Comparison of ENCODE assay signal across 27 mouse cellular contexts in the genomic region with DNA sequence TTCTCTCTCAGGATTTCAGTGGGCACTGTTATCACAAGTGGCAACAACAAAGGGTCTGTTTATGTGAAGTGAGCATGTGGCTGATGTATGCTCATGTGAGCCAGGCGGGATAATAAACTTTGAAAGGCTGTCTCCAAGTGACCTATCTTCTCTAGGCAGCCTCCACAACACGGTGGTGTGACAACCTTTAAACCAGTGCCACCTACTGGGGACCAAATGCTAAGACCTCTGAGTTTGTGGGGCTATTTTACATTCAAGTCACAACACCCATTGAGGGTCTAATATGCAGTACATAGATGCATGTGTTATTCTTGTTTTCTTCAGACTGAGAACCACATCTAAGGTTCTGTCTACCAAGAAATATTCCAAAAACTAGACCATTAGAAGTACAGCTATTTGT. TPM values are rescaled to one million over a fixed set of nuclear protein-coding genes. Genes with fewer than 3 reads are reported as not detected.
DNase-seq lines count a peak whose midpoint lies in the region; TF ChIP-seq lines count a peak whose summit lies in the region.
"Had no signal": no experiment of that assay in that cellular context is flagged by ENCODE, and none has a peak within 500 bp of the region (broad histone marks: within the 10 kb centered on the region; RNA-seq: fewer than 3 reads in every experiment).

No protein-coding gene starts in this region.

- TF ChIP-seq POLR2A in cerebellum, adult 2 months (IDR thresholded peaks at IDR 0.05; ENCODE audit: borderline replicate concordance, insufficient read depth, low read length), result no peak
- TF ChIP-seq POLR2A in kidney, adult 2 months (IDR thresholded peaks at IDR 0.05; ENCODE audit: low read depth, low read length), result no peak

- no peak for DNase-seq in cerebellum, adult 2 months
- DNase-seq in cerebellum, adult 11 months, result no peak
- no peak for DNase-seq in kidney, adult 2 months
- no peak for DNase-seq in kidney, adult 8-10 months
- DNase-seq in 416B (ENCODE audit: low read depth) (peak; percentile 51), R1 (ENCODE audit: low read depth, low spot score) (peak; percentile 23)
- no peak for DNase-seq in adrenal gland, adult 8-10 months
- no peak for DNase-seq in frontal cortex, postnatal 14 days (ENCODE audit: low spot score in 2 of 2)
- DNase-seq: forebrain, postnatal 0 days; gastrocnemius, postnatal 10 days; kidney, postnatal 10 days; lung, adult 18-20 months; lung, postnatal 4 days; right cerebral cortex, postnatal 4 days; thymus, postnatal 36 days had no signal

- no peak overlapping the region for H3K4me3 ChIP-seq in cerebellum, adult 2 months (replicated peaks; ENCODE audit: insufficient read depth, low read depth, low read length)
- H3K4me3 ChIP-seq in kidney, adult 2 months (ENCODE audit: insufficient read depth, low read depth, low read length), result no peak overlapping the region
- H3K4me3 ChIP-seq: heart, embryonic 10.5 days; limb, embryonic 13.5 days; myocyte; neural tube, embryonic 15.5 days had no signal

- H3K4me1 ChIP-seq in cerebellum, adult 2 months (ENCODE audit: control insufficient read depth, insufficient read depth, low read length), result no peaks in the 10 kb centered on the region
- H3K4me1 ChIP-seq in kidney, adult 2 months (ENCODE audit: control insufficient read depth, insufficient read depth, low read length), result no peaks in the 10 kb centered on the region
- H3K4me1 ChIP-seq: heart, embryonic 10.5 days; limb, embryonic 13.5 days; neural tube, embryonic 15.5 days had no signal

- WGBS in cerebellum, adult 2 months, result 42% methylated on average over 2 of the region's 2 CpGs
- WGBS in kidney, adult 2 months, result 43% methylated on average over 2 of the region's 2 CpGs

- TF ChIP-seq CTCF in cerebellum, adult 2 months (IDR thresholded peaks at IDR 0.05; ENCODE audit: borderline replicate concordance, insufficient read depth, low read depth, low read length), result peak; percentile 23; the same call in 1 of the 2 replicates
- TF ChIP-seq CTCF in kidney, adult 2 months (conservative IDR thresholded peaks at IDR 0.05; ENCODE audit: insufficient read depth, insufficient read length, low read depth, low read length), result peak; percentile 21; the same call in 1 of the 2 replicates

- H3K27me3 ChIP-seq in cerebellum, adult 2 months (ENCODE audit: control insufficient read depth, insufficient read depth, low read length), result no peaks in the 10 kb centered on the region
- no peaks in the 10 kb centered on the region for H3K27me3 ChIP-seq in kidney, adult 2 months (replicated peaks; ENCODE audit: control insufficient read depth, insufficient read depth, low read length)
- H3K27me3 ChIP-seq: limb, embryonic 13.5 days; neural tube, embryonic 15.5 days had no signal

- H3K36me3 ChIP-seq in kidney, adult 2 months (ENCODE audit: control insufficient read depth, insufficient read depth, low read length), result no peaks in the 10 kb centered on the region
- H3K36me3 ChIP-seq: heart, embryonic 10.5 days; limb, embryonic 13.5 days; neural tube, embryonic 15.5 days had no signal

- no peak overlapping the region for H3K27ac ChIP-seq in cerebellum, adult 2 months (ENCODE audit: insufficient read depth, low read length)
- H3K27ac ChIP-seq in kidney, adult 2 months (ENCODE audit: insufficient read depth, low read depth, low read length), result no peak overlapping the region
- H3K27ac ChIP-seq: heart, embryonic 10.5 days; limb, embryonic 13.5 days; neural tube, embryonic 15.5 days had no signal

RNA-seq across cellular contexts. Expression of a gene that starts 31.1 kb away (rescaled TPM):
- polyA plus RNA-seq in cerebellum, adult 2 months (2012; rRNA removed), result not detected in 2 replicates
- not detected in 2 replicates for polyA plus RNA-seq in kidney, adult 2 months (2012; rRNA removed)
- total RNA-seq in adrenal gland, adult 8-10 months (2022), result not detected
- total RNA-seq: adrenal gland, adult 18-20 months; forebrain, postnatal 0 days; gastrocnemius, postnatal 10 days; heart, postnatal 25 days; layer of hippocampus, adult 8-10 months; left cerebral cortex, postnatal 10 days had no signal
- polyA plus RNA-seq: cortical plate, adult 2 months; embryonic facial prominence, embryonic 14.5 days; forebrain, postnatal 0 days; heart, embryonic 10.5 days; limb, embryonic 13.5 days; midbrain, embryonic 11.5 days; myocyte; neural tube, embryonic 15.5 days had no signal

RNA-seq across cellular contexts. Expression of a gene that starts 35.7 kb away (rescaled TPM):
- polyA plus RNA-seq in cerebellum, adult 2 months (2012; rRNA removed), result not detected in 2 replicates
- not detected in 2 replicates for polyA plus RNA-seq in kidney, adult 2 months (2012; rRNA removed)
- total RNA-seq in adrenal gland, adult 8-10 months (2022), result not detected
- total RNA-seq: adrenal gland, adult 18-20 months; forebrain, postnatal 0 days; gastrocnemius, postnatal 10 days; heart, postnatal 25 days; layer of hippocampus, adult 8-10 months; left cerebral cortex, postnatal 10 days had no signal
- polyA plus RNA-seq: cortical plate, adult 2 months; embryonic facial prominence, embryonic 14.5 days; forebrain, postnatal 0 days; heart, embryonic 10.5 days; inflammation-experienced regulatory T-cells, adult 6 months; limb, embryonic 13.5 days; midbrain, embryonic 11.5 days; myocyte; neural tube, embryonic 15.5 days had no signal

Comparison
In these comparisons a context has a peak if more than half of its experiments do, and no peak if none do; other contexts are left out.
1. DNase-seq: peak in 416B (single experiment) and R1 (single experiment); none in cerebellum, adult 2 months (0 of 2), cerebellum, adult 11 months (single experiment), kidney, adult 2 months (single experiment), kidney, adult 8-10 months (0 of 2), adrenal gland, adult 8-10 months (single experiment) and frontal cortex, postnatal 14 days (0 of 2).